Mouse (Mus musculus) brown adipose tissue, adult 24 weeks (tissue): ENCODE results near the gene Lgi4. TPM values are rescaled to one million over a fixed set of nuclear protein-coding genes. Genes with fewer than 3 reads are reported as not detected.

ENCODE experiments used
- H3K27ac ChIP-seq: fragments of 200-500 bp; replicated peaks from 2 replicates; pipeline ENCODE4 v1.5.1; 2012; ENCODE audit warnings: low read depth, mild to moderate bottlenecking, low read length
- H3K4me1 ChIP-seq: fragments of 200-500 bp; 2 replicates; pipeline ENCODE4 v1.6.1; 2012; ENCODE audit warnings: low read length, mixed read lengths; ENCODE audit not compliant: control insufficient read depth, insufficient read depth, insufficient read length
- H3K4me3 ChIP-seq: fragments of 200-500 bp; 2 replicates; pipeline ENCODE4 v1.5.1; 2012; ENCODE audit warnings: low read depth, mild to moderate bottlenecking, low read length, moderate library complexity; ENCODE audit not compliant: insufficient read depth
- polyA plus RNA-seq: library from polyadenylated mRNA; stranded (reverse); fragments of >200 nt; gene quantifications from 2 replicates; pipeline ENCODE4 v1.2.4, GENCODE M21; 2012; ENCODE audit not compliant: missing spikeins, insufficient read depth, insufficient read length

Gene Lgi4
- polyA plus RNA-seq, 1 experiment, result 3.2 TPM

GRCm38 (mm10) chr7:31116721-31117145 is 57.6 kb downstream of the Lgi4 start:
- H3K4me3 ChIP-seq, result no peak overlapping the region

GRCm38 (mm10) chr7:31117465-31117864 is 58.3 kb downstream of the Lgi4 start:
- Histone ChIP-seq H3K4me3 (no peak overlapping the region), H3K27ac (no peak overlapping the region), H3K4me1 (peaks cover 8% of the 10 kb centered on the region)

More at GRCm38 (mm10) chr7:31116721-31117145, 57.6 kb downstream of the Lgi4 start:
- H3K4me1 ChIP-seq, result peaks cover 8% of the 10 kb centered on the region
- no peak overlapping the region for H3K27ac ChIP-seq

DNA sequence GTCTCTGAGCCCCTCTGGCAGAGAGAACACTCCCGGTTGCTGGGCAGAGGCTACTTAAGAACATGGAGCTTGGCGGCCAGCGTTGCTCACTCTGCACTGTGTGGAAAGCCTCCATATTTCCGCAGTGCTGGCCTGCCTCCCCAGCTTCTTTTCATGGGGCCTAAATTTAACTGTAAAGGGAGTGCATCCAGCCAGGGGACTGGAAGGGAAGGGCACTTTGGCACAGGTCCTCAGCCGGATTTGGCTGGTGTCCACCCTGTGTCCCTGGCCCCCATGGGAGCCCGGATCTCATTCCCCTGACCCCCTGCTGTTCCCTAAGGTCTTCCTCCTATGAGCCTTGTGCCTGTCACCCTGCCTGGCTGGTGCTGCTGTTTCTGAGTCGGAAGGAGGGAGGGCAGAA is 59.3 kb downstream of the Lgi4 start:
- Histone ChIP-seq H3K4me3 (no peak overlapping the region), H3K27ac (no peak overlapping the region), H3K4me1 (peaks cover 8% of the 10 kb centered on the region)

DNA sequence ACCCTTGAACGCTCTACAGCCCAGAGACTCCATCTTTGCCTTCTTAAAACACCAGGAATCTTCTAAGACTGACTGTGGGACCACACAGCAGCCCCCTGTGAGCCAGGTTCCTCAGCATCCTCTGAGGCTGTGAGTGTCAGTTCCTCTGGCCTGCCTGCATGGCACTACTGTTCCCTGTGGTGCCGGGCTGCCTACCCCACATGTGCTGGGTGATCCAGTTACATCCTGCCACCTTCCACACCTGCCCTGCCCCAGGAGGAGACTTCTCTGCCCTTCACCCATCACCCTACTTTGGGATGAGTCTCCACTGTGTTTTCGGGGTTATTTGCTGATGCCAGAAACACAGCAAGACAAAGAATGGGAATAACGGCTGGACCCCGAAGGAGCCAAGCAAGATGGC is 60.4 kb downstream of the Lgi4 start:
- Histone ChIP-seq H3K4me3 (no peak overlapping the region), H3K27ac (no peak overlapping the region), H3K4me1 (peaks cover 8% of the 10 kb centered on the region)

Other genes starting within 250 kb of the Lgi4 start
- 4.8 and 7.4 TPM in 2 replicates for gene Ffar2, start 235.6 kb upstream of the Lgi4 start, polyA plus RNA-seq
- gene Ffar3, start 203.2 kb upstream of the Lgi4 start, polyA plus RNA-seq, result not detected in 2 replicates
- gene Ffar1, start 197.8 kb upstream of the Lgi4 start, polyA plus RNA-seq, result not detected in 2 replicates
- 0.40 and 0.88 TPM in 2 replicates for gene Cd22, start 179.0 kb upstream of the Lgi4 start, polyA plus RNA-seq
- not detected in 2 replicates for gene Mag, start 144.5 kb upstream of the Lgi4 start, polyA plus RNA-seq
- gene Hamp2, start 134.7 kb upstream of the Lgi4 start, polyA plus RNA-seq, result not detected in 2 replicates
- 4.4 TPM in 1 of 2 replicates, not detected in the other for gene Hamp, start 115.3 kb upstream of the Lgi4 start, polyA plus RNA-seq
- gene Usf2, start 102.5 kb upstream of the Lgi4 start, polyA plus RNA-seq, result 66.8 and 103 TPM in 2 replicates
- gene Lsr, start 85.9 kb upstream of the Lgi4 start, polyA plus RNA-seq, result 1.1 TPM in 1 of 2 replicates, not detected in the other
- gene Fam187b, start 85.6 kb upstream of the Lgi4 start, polyA plus RNA-seq, result not detected in 2 replicates
- gene Fxyd5, start 16.9 kb upstream of the Lgi4 start, polyA plus RNA-seq, result 26.7 and 30.8 TPM in 2 replicates
- gene Fxyd7, start 7.9 kb upstream of the Lgi4 start, polyA plus RNA-seq, result 1.9 and 2.3 TPM in 2 replicates
- 346 TPM in 2 replicates for gene Fxyd1, start 2.1 kb upstream of the Lgi4 start, polyA plus RNA-seq
- not detected in 2 replicates for gene Fxyd3, start 17.4 kb downstream of the Lgi4 start, polyA plus RNA-seq
- gene Hpn, start 55.9 kb downstream of the Lgi4 start, polyA plus RNA-seq, result not detected in 2 replicates
- gene Scn1b, start 67.7 kb downstream of the Lgi4 start, polyA plus RNA-seq, result 25.9 and 30.4 TPM in 2 replicates
- gene Gramd1a, start 96.6 kb downstream of the Lgi4 start, polyA plus RNA-seq, result 24.7 and 34.9 TPM in 2 replicates
- gene Scgb2b2, start 231.2 kb downstream of the Lgi4 start, polyA plus RNA-seq, result not detected in 2 replicates
- gene Scgb1b2, start 232.5 kb downstream of the Lgi4 start, polyA plus RNA-seq, result not detected in 2 replicates